Mouse (Mus musculus) heart, embryonic 11.5 days (tissue): Measurements from ENCODE around the gene Zfp341. TPM values are rescaled to one million over a fixed set of nuclear protein-coding genes. Genes with fewer than 3 reads are reported as not detected.
A peak's percentile ranks its signal among the peaks of the same experiment; 100 is the strongest.

Experiments
- ATAC-seq: fragments of 200-750 bp; cut with Nextera tagmentation; replicated peaks from 2 replicates; pipeline ENCODE4 v1.8.0; 2017; ENCODE audit warnings: moderate library complexity; ENCODE audit not compliant: insufficient number of reproducible peaks, low FRiP score, low TSS enrichment
- H3K27ac ChIP-seq: fragments of 300-500 bp; sonication (generic); 2 replicates; pipeline ENCODE4 v1.5.1; 2014; ENCODE audit warnings: mild to moderate bottlenecking, low read depth, low read length
- H3K27me3 ChIP-seq: fragments of 300-500 bp; sonication (generic); 2 replicates; pipeline ENCODE4 v1.6.1; 2014; ENCODE audit warnings: mild to moderate bottlenecking, low read length, mixed read lengths; ENCODE audit not compliant: control insufficient read depth, insufficient read depth
- H3K36me3 ChIP-seq: fragments of 300-500 bp; sonication (generic); 2 replicates; pipeline ENCODE4 v1.6.1; 2014; ENCODE audit warnings: mild to moderate bottlenecking, low read length, moderate library complexity, mixed read lengths; ENCODE audit not compliant: control insufficient read depth, insufficient read depth
- H3K4me1 ChIP-seq: fragments of 300-500 bp; sonication (generic); 2 replicates; pipeline ENCODE4 v1.6.1; 2014; ENCODE audit warnings: low read length; ENCODE audit not compliant: control insufficient read depth, insufficient read depth
- H3K4me2 ChIP-seq: fragments of 300-500 bp; sonication (generic); 2 replicates; pipeline ENCODE4 v1.6.1; 2014; ENCODE audit warnings: mild to moderate bottlenecking, moderate library complexity
- H3K4me3 ChIP-seq: fragments of 300-500 bp; sonication (generic); 2 replicates; pipeline ENCODE4 v1.5.1; 2014; ENCODE audit warnings: low read depth, low read length
- H3K9ac ChIP-seq: fragments of 300-500 bp; sonication (generic); 2 replicates; pipeline ENCODE4 v1.6.1; 2014; ENCODE audit warnings: mild to moderate bottlenecking, low read depth, low read length, moderate library complexity
- H3K9me3 ChIP-seq: fragments of 300-500 bp; sonication (generic); replicated peaks from 2 replicates; pipeline ENCODE4 v1.6.1; 2016; ENCODE audit warnings: low read length; ENCODE audit not compliant: control insufficient read depth
- WGBS: fragments of 180-500 bp; shearing (Covaris S2); extraction: QIAGEN DNeasy Blood & Tissue Kit; methylation state at CpG from one replicate; pipeline ENCODE4 v1.1.7; 2014; ENCODE audit not compliant: insufficient replicate concordance; 5-methylcytosine and 5-hydroxymethylcytosine counted together
- polyA plus RNA-seq: library from polyadenylated mRNA; unstranded; fragments of >200 nt; fragmentation: Nextera tagmentation; extraction: Ambion mirVana; gene quantifications from 2 replicates; pipeline ENCODE4 v1.2.1, GENCODE M21; 2014

Zfp341 gene
- polyA plus RNA-seq, 1 experiment from 2014 or later = 0.77 TPM

DNA sequence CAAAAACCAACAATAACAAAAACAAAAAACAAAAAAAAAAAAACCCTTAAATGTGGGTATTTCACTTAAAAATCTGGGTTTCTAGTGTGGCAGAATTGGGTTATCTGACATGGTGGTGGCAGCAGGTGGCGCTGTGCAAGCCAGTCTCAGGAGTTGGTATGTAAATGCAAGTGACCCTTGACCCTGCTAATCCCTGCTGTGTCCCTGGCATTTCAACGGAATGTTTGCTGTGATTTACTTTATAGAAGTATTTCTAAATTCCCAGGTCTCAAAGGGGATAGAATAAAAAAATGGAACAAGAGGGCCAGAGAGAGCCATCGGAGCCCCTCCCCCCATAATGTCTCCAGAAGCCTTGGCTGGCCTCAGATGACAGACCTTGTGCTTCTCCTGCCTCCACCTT lies 35.0 kb downstream of the Zfp341 start:
- no peak overlapping the region for H3K9ac ChIP-seq
- H3K27me3 ChIP-seq = no peaks in the 10 kb centered on the region
- peaks cover 7% of the 10 kb centered on the region; the same call in 1 of the 2 replicates for H3K36me3 ChIP-seq
- no peaks in the 10 kb centered on the region for H3K9me3 ChIP-seq
- H3K4me2 ChIP-seq = no peak overlapping the region
- WGBS = 36% methylated on average over 3 of the region's 3 CpGs
- H3K4me3 ChIP-seq = no peak overlapping the region
- no peak overlapping the region for H3K27ac ChIP-seq
- ATAC-seq = no peak
- no peaks in the 10 kb centered on the region for H3K4me1 ChIP-seq

DNA sequence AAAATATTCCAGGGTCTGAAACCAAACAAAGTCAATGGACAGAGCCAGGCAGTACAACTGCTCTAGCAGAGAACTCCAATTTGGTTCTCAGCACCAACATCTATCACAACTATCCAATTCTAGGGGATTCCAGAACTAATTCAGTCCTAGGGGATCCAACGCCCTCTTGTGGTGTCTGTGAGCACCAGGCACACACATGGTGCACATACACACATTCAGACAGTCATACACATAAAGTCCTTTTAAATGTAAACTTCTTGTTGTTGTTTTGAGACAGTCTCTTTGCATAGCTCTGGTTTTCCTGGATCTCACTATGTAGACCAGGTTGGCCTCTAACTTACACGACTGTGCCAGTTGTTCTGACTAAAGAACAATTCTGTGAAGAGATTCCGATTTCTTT lies 37.3 kb downstream of the Zfp341 start:
- H3K9me3 ChIP-seq = no peaks in the 10 kb centered on the region
- peaks cover 4% of the 10 kb centered on the region; the same call in 1 of the 2 replicates for H3K36me3 ChIP-seq
- no peak overlapping the region for H3K4me3 ChIP-seq
- no peak overlapping the region for H3K9ac ChIP-seq
- no peaks in the 10 kb centered on the region for H3K27me3 ChIP-seq
- no peaks in the 10 kb centered on the region for H3K4me1 ChIP-seq
- 80% methylated on average over 3 of the region's 3 CpGs for WGBS
- no peak for ATAC-seq
- no peak overlapping the region for H3K27ac ChIP-seq
- no peak overlapping the region for H3K4me2 ChIP-seq

DNA sequence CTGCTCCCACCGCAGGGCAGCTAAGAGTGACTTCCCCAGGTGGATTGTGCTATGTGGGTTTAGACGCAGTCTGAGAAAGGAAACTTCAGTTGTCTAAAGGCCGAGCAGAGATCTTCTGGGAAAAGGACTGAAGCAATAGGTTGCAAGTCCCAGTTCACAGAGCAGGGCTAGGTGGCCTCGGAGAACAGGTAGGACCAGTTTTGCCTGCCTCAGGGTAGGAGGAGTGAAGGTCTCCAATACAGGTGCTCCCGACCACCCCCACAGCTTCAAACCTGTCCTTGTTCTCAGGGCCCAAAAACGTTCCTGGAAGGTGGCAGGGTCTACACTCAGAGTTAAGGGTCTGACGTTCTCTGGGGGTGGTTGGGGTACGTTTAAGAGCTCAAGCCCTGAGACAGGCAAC lies 38.3 kb downstream of the Zfp341 start, which contains the start of gene Chmp4b:
Gene Chmp4b (plus strand): TSS at position 343 of the 400 bp plus-strand sequence.
- Histone ChIP-seq H3K9ac (no peak within 1 kb of the TSS), H3K27ac (no peak within 1 kb of the TSS), H3K9me3 (no peaks in the 10 kb centered on the region), H3K27me3 (no peaks in the 10 kb centered on the region), H3K4me1 (0 out of 2 replicates have a peak, but pooled peaks cover 3% of the 10 kb centered on the region), H3K4me3 (no peak within 1 kb of the TSS), H3K36me3 (no peaks in the 10 kb centered on the region), H3K4me2 (no peak within 1 kb of the TSS)
- ATAC-seq = no peak
- 50% methylated on average over 8 of the region's 8 CpGs for WGBS

DNA sequence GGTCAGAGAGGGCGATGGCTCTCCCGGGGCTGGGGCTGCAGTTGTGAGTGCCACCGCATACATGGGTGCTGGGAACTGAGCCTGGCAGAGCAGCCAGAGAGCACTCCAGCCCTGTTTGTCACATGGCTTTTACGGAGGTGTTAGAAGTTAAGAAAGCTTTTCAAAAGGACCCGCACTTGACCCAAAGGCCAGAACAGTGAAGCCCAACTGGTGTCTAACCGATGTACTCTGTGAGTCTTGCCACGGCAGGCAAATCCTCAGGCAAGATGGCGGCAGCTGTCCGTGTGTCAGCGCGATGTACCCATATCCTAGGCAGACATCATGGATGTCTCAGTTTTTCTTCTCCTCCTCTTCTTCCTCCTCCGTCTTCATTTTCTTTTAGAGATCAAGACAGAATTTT lies 41.9 kb downstream of the Zfp341 start:
- no peak for ATAC-seq
- Histone ChIP-seq H3K4me2 (no peak overlapping the region), H3K4me1 (peaks cover 19% of the 10 kb centered on the region), H3K36me3 (no peaks in the 10 kb centered on the region), H3K27ac (no peak overlapping the region), H3K27me3 (no peaks in the 10 kb centered on the region), H3K4me3 (no peak overlapping the region), H3K9ac (no peak overlapping the region), H3K9me3 (no peaks in the 10 kb centered on the region)
- WGBS = 90% methylated on average over 12 of the region's 12 CpGs

DNA sequence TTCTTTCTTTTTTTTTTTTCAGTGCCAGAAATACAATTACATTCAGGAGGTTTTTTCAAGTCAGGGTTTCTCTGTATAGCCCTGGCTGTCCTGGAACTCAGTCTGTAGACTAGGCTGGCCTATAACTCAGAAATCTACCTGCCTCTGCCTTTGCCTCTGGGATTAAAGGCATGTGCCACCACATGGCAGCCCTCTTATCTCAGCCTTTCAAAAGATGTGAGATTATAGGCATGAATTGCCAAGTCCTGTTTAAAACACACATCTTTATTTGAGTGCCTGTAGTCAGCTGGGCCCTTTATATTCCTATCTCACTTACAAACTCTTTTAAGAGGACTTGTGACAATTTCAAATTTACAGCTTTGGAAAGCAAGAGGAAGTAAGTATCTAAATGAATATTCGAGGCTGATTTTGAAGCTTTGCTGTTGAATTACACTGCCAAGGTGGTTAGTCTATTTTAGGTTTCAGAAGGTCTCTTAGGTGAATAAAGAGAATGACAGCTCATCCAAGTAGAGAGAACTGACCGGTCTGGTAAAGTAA lies 42.8 kb downstream of the Zfp341 start:
- peak overlapping the region; percentile 82 for H3K4me2 ChIP-seq
- no peaks in the 10 kb centered on the region for H3K9me3 ChIP-seq
- peaks cover 19% of the 10 kb centered on the region for H3K4me1 ChIP-seq
- ATAC-seq = no peak
- H3K36me3 ChIP-seq = no peaks in the 10 kb centered on the region
- H3K27me3 ChIP-seq = no peaks in the 10 kb centered on the region
- peak overlapping the region; percentile 85 for H3K4me3 ChIP-seq
- 84% methylated on average over 2 of the region's 2 CpGs for WGBS
- no peak overlapping the region for H3K27ac ChIP-seq
- H3K9ac ChIP-seq = peak overlapping the region; percentile 17; the same call in 1 of the 2 replicates

DNA sequence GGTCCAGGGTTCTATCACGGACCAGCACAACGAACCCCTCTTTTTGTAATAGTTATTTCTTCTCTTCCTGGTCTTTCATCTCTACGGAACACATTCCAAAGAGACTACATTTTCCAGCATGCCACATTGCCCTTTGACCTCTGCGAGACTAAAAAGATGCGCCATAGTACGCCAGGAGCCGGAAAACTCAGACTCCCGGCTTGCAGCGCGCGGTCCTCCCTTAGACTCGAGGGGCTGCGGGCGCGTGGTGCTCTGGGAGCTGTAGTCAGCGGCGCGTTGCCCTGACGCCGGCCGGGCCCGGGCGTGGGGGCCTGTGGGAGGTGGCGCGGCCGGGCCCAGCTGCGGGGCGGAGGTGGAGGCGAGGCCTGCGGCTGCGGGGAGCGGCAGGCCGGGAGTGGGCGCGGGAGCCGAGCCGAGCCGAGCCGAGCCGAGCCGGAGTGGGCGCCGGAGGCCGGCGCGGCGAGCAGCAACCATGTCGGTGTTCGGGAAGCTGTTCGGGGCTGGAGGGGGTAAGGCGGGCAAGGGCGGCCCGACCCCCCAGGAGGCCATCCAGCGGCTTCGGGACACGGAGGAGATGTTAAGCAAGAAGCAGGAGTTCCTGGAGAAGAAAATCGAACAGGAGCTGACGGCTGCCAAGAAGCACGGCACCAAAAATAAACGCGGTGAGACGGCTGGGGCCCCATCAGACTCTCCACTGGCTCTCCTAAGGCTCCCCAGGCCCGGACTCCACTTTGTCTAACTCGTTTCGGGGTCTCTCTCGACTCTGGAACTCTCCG lies 43.8 kb downstream of the Zfp341 start:
- under 1% methylated on average over 64 of the region's 67 CpGs for WGBS
- peak overlapping the region; percentile 82 for H3K4me2 ChIP-seq

DNA sequence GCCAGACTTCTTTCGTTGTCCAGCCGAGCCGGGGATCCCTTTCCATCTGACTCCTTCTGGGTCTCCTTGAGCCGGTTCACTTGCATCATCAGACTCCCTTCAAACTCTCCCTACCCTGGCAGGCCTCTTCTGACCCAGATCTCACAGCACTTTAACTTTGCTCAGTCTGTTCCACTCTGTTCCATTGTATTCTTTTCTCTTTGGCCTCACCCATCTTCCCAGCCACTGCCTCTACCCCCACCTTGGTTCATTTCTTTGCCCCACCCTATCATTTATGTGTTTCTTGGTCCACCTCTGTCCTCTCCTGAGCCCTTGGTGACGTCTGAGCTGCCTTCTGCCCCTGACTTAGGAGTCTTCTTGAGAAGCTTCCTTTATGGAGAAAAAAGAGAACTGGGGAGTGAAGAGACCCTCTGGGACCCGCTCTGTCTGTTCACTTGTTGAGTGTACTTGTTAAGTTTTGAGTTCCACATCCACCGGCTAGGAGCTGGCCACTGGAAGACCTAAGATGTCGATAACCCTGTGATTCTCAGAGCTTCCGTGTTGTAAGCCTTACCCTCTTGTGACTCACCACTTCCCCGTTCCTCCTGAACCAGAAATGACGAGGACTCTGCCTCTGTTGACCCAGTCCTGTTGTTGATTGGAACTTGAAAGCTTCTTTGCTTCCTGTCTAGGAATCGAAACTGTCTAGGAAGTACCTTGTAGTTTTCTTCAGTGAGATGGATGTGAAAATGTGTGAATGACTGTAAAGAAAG lies 44.6 kb downstream of the Zfp341 start:
- no peaks in the 10 kb centered on the region for H3K9me3 ChIP-seq

More for the DNA sequence above, 43.8 kb downstream of the Zfp341 start:
- no peaks in the 10 kb centered on the region for H3K9me3 ChIP-seq
- no peaks in the 10 kb centered on the region for H3K27me3 ChIP-seq
- peak; percentile 99 for ATAC-seq
- H3K36me3 ChIP-seq = no peaks in the 10 kb centered on the region
- H3K4me3 ChIP-seq = peak overlapping the region; percentile 85
- peak overlapping the region; percentile 94 for H3K9ac ChIP-seq
- H3K4me1 ChIP-seq = peaks cover 19% of the 10 kb centered on the region
- H3K27ac ChIP-seq = peak overlapping the region; percentile 82

DNA sequence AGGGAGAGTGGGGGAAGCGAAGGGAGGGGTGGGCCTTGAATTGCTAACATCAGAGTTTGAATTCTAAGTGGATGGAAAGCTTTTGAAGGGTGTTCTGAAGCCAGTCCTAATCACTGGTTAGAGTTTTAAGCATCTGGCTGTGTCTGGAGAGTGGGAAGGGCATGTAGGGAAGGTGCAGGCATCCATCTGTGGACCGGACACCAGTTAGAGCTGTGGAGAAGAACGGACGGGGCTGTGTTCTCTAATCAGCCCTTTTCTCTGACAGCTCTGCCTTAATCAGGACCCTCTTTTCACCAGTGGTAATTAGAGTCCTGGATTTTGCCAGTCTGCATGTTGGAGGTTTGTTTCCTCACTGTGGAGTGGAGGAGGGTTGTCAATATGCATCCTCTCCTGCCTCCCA lies 46.0 kb downstream of the Zfp341 start:
- Histone ChIP-seq H3K4me2 (peak overlapping the region; percentile 82), H3K9ac (no peak overlapping the region; the same call in 1 of the 2 replicates), H3K4me3 (peak overlapping the region; percentile 0; the same call in 1 of the 2 replicates), H3K4me1 (peaks cover 19% of the 10 kb centered on the region), H3K9me3 (no peaks in the 10 kb centered on the region), H3K27ac (no peak overlapping the region), H3K27me3 (no peaks in the 10 kb centered on the region), H3K36me3 (no peaks in the 10 kb centered on the region)
- no peak for ATAC-seq
- 67% methylated on average over 4 of the region's 4 CpGs for WGBS

More for the DNA sequence above, 44.6 kb downstream of the Zfp341 start:
- H3K4me3 ChIP-seq = peak overlapping the region; percentile 85
- no peaks in the 10 kb centered on the region for H3K27me3 ChIP-seq
- peak overlapping the region; percentile 94 for H3K9ac ChIP-seq
- H3K27ac ChIP-seq = peak overlapping the region; percentile 82
- H3K4me2 ChIP-seq = peak overlapping the region; percentile 82
- no peak for ATAC-seq
- no peaks in the 10 kb centered on the region for H3K36me3 ChIP-seq
- WGBS = 7% methylated on average over 12 of the region's 12 CpGs
- H3K4me1 ChIP-seq = peaks cover 19% of the 10 kb centered on the region
